Mouse (Mus musculus): ENCODE data around the gene Krtap1-4. TPM values are rescaled to one million over a fixed set of nuclear protein-coding genes. Genes with fewer than 3 reads are reported as not detected.

Krtap1-4 gene
- polyA plus RNA-seq, 1 experiment: not detected

DNA sequence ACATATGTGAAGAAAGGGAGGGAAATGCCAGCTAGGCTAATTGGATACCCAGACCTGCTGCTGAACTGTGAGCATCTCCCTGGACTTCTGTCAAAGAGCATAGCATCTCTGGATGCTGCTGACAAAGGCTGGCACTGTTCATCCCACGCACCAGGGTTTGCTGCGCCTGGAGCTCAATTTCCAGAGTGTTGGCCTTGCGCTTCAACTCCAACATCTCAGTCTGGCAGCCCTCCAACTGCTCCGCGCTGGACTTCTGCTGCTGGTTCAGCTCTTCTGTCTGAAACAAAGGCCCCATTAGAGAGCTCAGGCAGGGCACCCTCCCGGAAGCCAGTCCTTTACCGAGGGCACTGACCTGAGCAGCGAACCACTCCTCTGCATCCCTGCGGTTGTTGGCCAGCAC, 43.7 kb downstream of the Krtap1-4 start:
- no peaks in the 10 kb centered on the region for H3K27me3 ChIP-seq (ENCODE audit: control insufficient read depth, insufficient read depth, low read length, poor library complexity, severe bottlenecking)
- no peak overlapping the region for H3K4me3 ChIP-seq (ENCODE audit: low read depth, low read length)
- no peak overlapping the region for H3K27ac ChIP-seq (ENCODE audit: insufficient read depth, low read length)
- H3K36me3 ChIP-seq (ENCODE audit: control insufficient read depth, insufficient read depth, low read length, poor library complexity, severe bottlenecking): no peaks in the 10 kb centered on the region
- no peaks in the 10 kb centered on the region for H3K4me1 ChIP-seq (ENCODE audit: control insufficient read depth, insufficient read depth, low read length)
- no peak for TF ChIP-seq CTCF (IDR thresholded peaks at IDR 0.05; ENCODE audit: low read depth, low read length)
- TF ChIP-seq EP300 (IDR thresholded peaks at IDR 0.05; ENCODE audit: insufficient read depth, low read depth, low read length): no peak
- TF ChIP-seq POLR2A (IDR thresholded peaks at IDR 0.05; ENCODE audit: insufficient read depth, low read length): no peak
- H3K9me3 ChIP-seq (replicated peaks; ENCODE audit: control insufficient read depth, insufficient read depth, low read length, poor library complexity, severe bottlenecking): no peaks in the 10 kb centered on the region
- H3K9ac ChIP-seq (ENCODE audit: low read depth, poor library complexity, severe bottlenecking): no peak overlapping the region

Other genes with a start within 250 kb of the Krtap1-4 start
- not detected in 2 replicates for gene Krt26, start 245.7 kb downstream of the Krtap1-4 start, polyA plus RNA-seq (2011; ENCODE audit: insufficient read depth, insufficient read length, low read depth, missing spikeins)
- gene Krt27, start 232.6 kb downstream of the Krtap1-4 start, polyA plus RNA-seq (2011; ENCODE audit: insufficient read depth, insufficient read length, low read depth, missing spikeins): not detected in 2 replicates
- not detected in 2 replicates for gene Krt28, start 208.8 kb downstream of the Krtap1-4 start, polyA plus RNA-seq (2011; ENCODE audit: insufficient read depth, insufficient read length, low read depth, missing spikeins)
- 4.1 and 7.1 TPM in 2 replicates for gene Krt10, start 194.3 kb downstream of the Krtap1-4 start, polyA plus RNA-seq (2011; ENCODE audit: insufficient read depth, insufficient read length, low read depth, missing spikeins)
- not detected in 2 replicates for gene Krt12, start 161.4 kb downstream of the Krtap1-4 start, polyA plus RNA-seq (2011; ENCODE audit: insufficient read depth, insufficient read length, low read depth, missing spikeins)
- gene Krt20, start 145.5 kb downstream of the Krtap1-4 start, polyA plus RNA-seq (2011; ENCODE audit: insufficient read depth, insufficient read length, low read depth, missing spikeins): 1.7 and 2.2 TPM in 2 replicates
- not detected in 2 replicates for gene Krt23, start 90.5 kb downstream of the Krtap1-4 start, polyA plus RNA-seq (2011; ENCODE audit: insufficient read depth, insufficient read length, low read depth, missing spikeins)
- gene Krt39, start 62.3 kb downstream of the Krtap1-4 start, polyA plus RNA-seq (2011; ENCODE audit: insufficient read depth, insufficient read length, low read depth, missing spikeins): not detected in 2 replicates
- gene Krt40, start 40.5 kb downstream of the Krtap1-4 start, polyA plus RNA-seq (2011; ENCODE audit: insufficient read depth, insufficient read length, low read depth, missing spikeins): not detected in 2 replicates
- gene Krtap3-3, start 32.8 kb downstream of the Krtap1-4 start, polyA plus RNA-seq (2011; ENCODE audit: insufficient read depth, insufficient read length, low read depth, missing spikeins): not detected in 2 replicates
- gene Krtap3-2, start 26.8 kb downstream of the Krtap1-4 start, polyA plus RNA-seq (2011; ENCODE audit: insufficient read depth, insufficient read length, low read depth, missing spikeins): not detected in 2 replicates
- not detected in 2 replicates for gene Gm11939, start 24.2 kb downstream of the Krtap1-4 start, polyA plus RNA-seq (2011; ENCODE audit: insufficient read depth, insufficient read length, low read depth, missing spikeins)
- gene Krtap3-1, start 17.0 kb downstream of the Krtap1-4 start, polyA plus RNA-seq (2011; ENCODE audit: insufficient read depth, insufficient read length, low read depth, missing spikeins): not detected in 2 replicates
- gene Krtap1-5, start 2.6 kb downstream of the Krtap1-4 start, polyA plus RNA-seq (2011; ENCODE audit: insufficient read depth, insufficient read length, low read depth, missing spikeins): not detected in 2 replicates
- gene Krtap1-3, start 7.7 kb upstream of the Krtap1-4 start, polyA plus RNA-seq (2011; ENCODE audit: insufficient read depth, insufficient read length, low read depth, missing spikeins): not detected in 2 replicates
- not detected in 2 replicates for gene Krtap9-3, start 14.5 kb upstream of the Krtap1-4 start, polyA plus RNA-seq (2011; ENCODE audit: insufficient read depth, insufficient read length, low read depth, missing spikeins)
- not detected in 2 replicates for gene Gm11938, start 19.7 kb upstream of the Krtap1-4 start, polyA plus RNA-seq (2011; ENCODE audit: insufficient read depth, insufficient read length, low read depth, missing spikeins)
- gene Gm11937, start 26.5 kb upstream of the Krtap1-4 start, polyA plus RNA-seq (2011; ENCODE audit: insufficient read depth, insufficient read length, low read depth, missing spikeins): not detected in 2 replicates
- not detected in 2 replicates for gene Krtap2-4, start 31.2 kb upstream of the Krtap1-4 start, polyA plus RNA-seq (2011; ENCODE audit: insufficient read depth, insufficient read length, low read depth, missing spikeins)
- not detected in 2 replicates for gene Gm11562, start 36.8 kb upstream of the Krtap1-4 start, polyA plus RNA-seq (2011; ENCODE audit: insufficient read depth, insufficient read length, low read depth, missing spikeins)
- not detected in 2 replicates for gene Krtap4-1, start 44.6 kb upstream of the Krtap1-4 start, polyA plus RNA-seq (2011; ENCODE audit: insufficient read depth, insufficient read length, low read depth, missing spikeins)
- not detected in 2 replicates for gene Krtap4-2, start 51.4 kb upstream of the Krtap1-4 start, polyA plus RNA-seq (2011; ENCODE audit: insufficient read depth, insufficient read length, low read depth, missing spikeins)
- not detected in 2 replicates for gene Krtap4-7, start 60.4 kb upstream of the Krtap1-4 start, polyA plus RNA-seq (2011; ENCODE audit: insufficient read depth, insufficient read length, low read depth, missing spikeins)
- gene Gm11555, start 66.6 kb upstream of the Krtap1-4 start, polyA plus RNA-seq (2011; ENCODE audit: insufficient read depth, insufficient read length, low read depth, missing spikeins): not detected in 2 replicates
- gene Gm11563, start 75.3 kb upstream of the Krtap1-4 start, polyA plus RNA-seq (2011; ENCODE audit: insufficient read depth, insufficient read length, low read depth, missing spikeins): not detected in 2 replicates
- not detected in 2 replicates for gene Krtap4-6, start 82.3 kb upstream of the Krtap1-4 start, polyA plus RNA-seq (2011; ENCODE audit: insufficient read depth, insufficient read length, low read depth, missing spikeins)
- gene Gm14190, start 107.1 kb upstream of the Krtap1-4 start, polyA plus RNA-seq (2011; ENCODE audit: insufficient read depth, insufficient read length, low read depth, missing spikeins): not detected in 2 replicates
- not detected in 2 replicates for gene Gm14180, start 150.6 kb upstream of the Krtap1-4 start, polyA plus RNA-seq (2011; ENCODE audit: insufficient read depth, insufficient read length, low read depth, missing spikeins)
- gene Gm11595, start 189.3 kb upstream of the Krtap1-4 start, polyA plus RNA-seq (2011; ENCODE audit: insufficient read depth, insufficient read length, low read depth, missing spikeins): not detected in 2 replicates
- not detected in 2 replicates for gene Krtap4-8, start 197.1 kb upstream of the Krtap1-4 start, polyA plus RNA-seq (2011; ENCODE audit: insufficient read depth, insufficient read length, low read depth, missing spikeins)
- not detected in 2 replicates for gene Krtap4-9, start 201.5 kb upstream of the Krtap1-4 start, polyA plus RNA-seq (2011; ENCODE audit: insufficient read depth, insufficient read length, low read depth, missing spikeins)
- gene Gm11596, start 209.8 kb upstream of the Krtap1-4 start, polyA plus RNA-seq (2011; ENCODE audit: insufficient read depth, insufficient read length, low read depth, missing spikeins): not detected in 2 replicates
- gene Gm11569, start 215.3 kb upstream of the Krtap1-4 start, polyA plus RNA-seq (2011; ENCODE audit: insufficient read depth, insufficient read length, low read depth, missing spikeins): not detected in 2 replicates
- gene Gm11554, start 220.8 kb upstream of the Krtap1-4 start, polyA plus RNA-seq (2011; ENCODE audit: insufficient read depth, insufficient read length, low read depth, missing spikeins): not detected in 2 replicates
- not detected in 2 replicates for gene Krtap4-13, start 226.2 kb upstream of the Krtap1-4 start, polyA plus RNA-seq (2011; ENCODE audit: insufficient read depth, insufficient read length, low read depth, missing spikeins)
- gene Gm11564, start 232.0 kb upstream of the Krtap1-4 start, polyA plus RNA-seq (2011; ENCODE audit: insufficient read depth, insufficient read length, low read depth, missing spikeins): not detected in 2 replicates